Mouse (Mus musculus): ENCODE measurements around the gene Fcgr2b. TPM values are rescaled to one million over a fixed set of nuclear protein-coding genes. Genes with fewer than 3 reads are reported as not detected.
"Not testable (repeated sequence)": the region's sequence is repeated elsewhere in the genome, so short reads cannot be mapped to it uniquely, and the experiment has no call there.

The Fcgr2b gene
- polyA plus RNA-seq, 1 experiment: 11.9 TPM

DNA sequence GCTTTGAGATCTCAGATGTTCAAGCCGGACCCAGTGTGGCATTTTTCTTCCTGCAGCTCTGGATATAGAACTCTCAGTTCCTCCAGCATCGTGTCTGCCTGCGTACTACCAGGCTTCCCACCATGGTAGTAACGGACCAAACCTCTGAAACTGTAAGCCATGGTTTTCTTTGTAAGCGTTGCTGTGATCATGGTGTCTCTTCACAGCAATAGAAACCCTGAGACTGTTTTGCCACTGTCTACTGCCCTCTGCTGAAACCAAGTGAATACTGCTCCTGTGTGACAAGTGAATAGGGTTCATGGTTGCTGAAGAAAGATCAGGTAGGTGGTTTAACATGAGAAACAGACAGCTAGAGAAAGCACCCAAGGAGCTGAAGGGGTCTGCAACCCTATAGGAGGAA, 16.2 kb upstream of the Fcgr2b start:
- Histone ChIP-seq H3K4me1 (ENCODE audit: control insufficient read depth, insufficient read depth, insufficient read length, low read length) (no peaks in the 10 kb centered on the region), H3K4me3 (ENCODE audit: insufficient read depth, low read depth, low read length) (no peak overlapping the region), H3K27ac (replicated peaks; ENCODE audit: low read depth, low read length) (no peak overlapping the region)

DNA sequence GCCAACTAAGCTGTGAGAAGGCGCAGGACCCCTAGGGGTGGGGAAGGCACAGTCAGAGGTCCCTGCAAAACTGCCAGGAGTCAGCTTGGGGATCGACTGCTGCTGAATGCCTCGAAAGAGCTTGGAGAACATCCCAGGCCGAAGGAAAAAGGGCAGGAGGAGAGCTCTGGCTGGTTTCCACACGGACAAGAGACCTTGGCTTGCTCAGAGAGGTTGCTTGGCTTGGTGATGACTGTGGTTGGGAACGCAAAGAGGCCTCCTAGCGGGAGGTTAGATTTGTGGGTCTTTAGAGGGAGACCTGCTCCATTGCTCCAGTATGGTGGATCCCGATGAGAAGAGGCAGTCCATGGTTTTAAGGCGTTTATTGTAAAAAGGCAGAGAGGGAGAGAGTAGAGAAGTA, 13.3 kb upstream of the Fcgr2b start:
- H3K27ac ChIP-seq (replicated peaks; ENCODE audit: low read depth, low read length): no peak overlapping the region
- H3K4me1 ChIP-seq (ENCODE audit: control insufficient read depth, insufficient read depth, insufficient read length, low read length): no peaks in the 10 kb centered on the region
- H3K4me3 ChIP-seq (ENCODE audit: insufficient read depth, low read depth, low read length): no peak overlapping the region

DNA sequence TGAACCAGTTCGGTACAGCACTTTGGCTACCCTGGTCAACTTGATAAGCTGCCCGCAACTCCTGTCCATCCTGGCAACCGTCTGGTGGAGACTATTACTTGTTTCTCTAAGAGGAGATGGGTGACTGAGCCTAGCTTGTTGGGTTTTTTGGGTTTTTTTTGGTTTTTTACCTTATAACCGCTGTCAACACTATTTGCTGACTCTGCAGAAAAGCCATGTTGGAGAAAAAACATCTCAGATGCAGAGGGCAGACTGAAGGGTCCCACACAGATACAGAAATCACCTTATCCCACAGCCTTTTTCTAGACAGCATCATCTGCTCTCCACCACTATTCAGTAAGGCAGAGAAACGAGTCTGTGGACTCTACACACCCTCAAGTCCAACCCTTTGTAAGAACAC, 9.5 kb upstream of the Fcgr2b start:
- no peaks in the 10 kb centered on the region for H3K4me1 ChIP-seq (ENCODE audit: control insufficient read depth, insufficient read depth, insufficient read length, low read length)
- H3K4me3 ChIP-seq (ENCODE audit: insufficient read depth, low read depth, low read length): no peak overlapping the region
- 0 out of 2 replicates have a peak overlapping the region, but pooled peaks have one; percentile 4 for H3K27ac ChIP-seq (replicated peaks; ENCODE audit: low read depth, low read length)

DNA sequence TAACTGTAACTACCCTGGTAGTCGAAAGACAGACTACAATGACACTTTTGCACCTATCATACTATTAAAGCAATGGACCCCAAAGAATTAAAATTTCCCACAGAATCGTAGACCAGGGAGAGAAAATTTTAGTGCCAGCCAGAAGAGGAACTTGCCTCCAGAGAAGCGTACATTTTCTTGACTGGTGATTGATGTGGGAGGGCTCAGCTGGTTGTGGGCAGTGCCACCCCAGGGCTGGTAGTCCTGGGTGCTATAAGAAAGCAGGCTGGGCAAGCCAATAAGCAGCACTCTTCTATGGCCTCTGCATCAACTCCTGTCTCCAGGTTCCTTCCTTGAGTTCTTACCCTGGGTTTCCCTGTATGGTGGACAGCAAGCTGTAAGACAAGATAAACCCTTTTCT, 8.7 kb upstream of the Fcgr2b start:
- Histone ChIP-seq H3K4me3 (ENCODE audit: insufficient read depth, low read depth, low read length) (no peak overlapping the region), H3K27ac (replicated peaks; ENCODE audit: low read depth, low read length) (peak overlapping the region; percentile 60)

DNA sequence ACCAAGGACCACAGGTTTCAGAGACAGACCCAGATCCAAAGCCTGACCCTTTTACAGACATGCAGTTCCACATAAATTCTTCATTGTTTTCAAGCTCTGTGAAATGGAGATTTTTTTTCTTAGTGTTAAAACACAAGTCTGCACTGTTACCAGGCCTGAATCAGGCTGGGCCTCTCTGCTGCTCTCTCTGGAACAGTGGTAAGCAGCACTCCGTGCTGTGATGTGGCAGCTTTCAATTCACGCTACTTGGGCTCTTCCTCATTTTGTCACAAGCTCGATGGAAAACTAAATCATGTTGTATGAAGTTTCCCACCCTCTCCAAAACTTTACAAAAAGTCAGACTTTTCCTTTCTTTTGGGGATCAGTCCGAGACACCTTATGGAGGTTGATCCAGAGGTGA, 6.7 kb upstream of the Fcgr2b start:
- no peaks in the 10 kb centered on the region for H3K4me1 ChIP-seq (ENCODE audit: control insufficient read depth, insufficient read depth, insufficient read length, low read length)
- no peak overlapping the region for H3K27ac ChIP-seq (replicated peaks; ENCODE audit: low read depth, low read length)
- H3K4me3 ChIP-seq (ENCODE audit: insufficient read depth, low read depth, low read length): no peak overlapping the region

More for the DNA sequence above, 8.7 kb upstream of the Fcgr2b start:
- no peaks in the 10 kb centered on the region for H3K4me1 ChIP-seq (ENCODE audit: control insufficient read depth, insufficient read depth, insufficient read length, low read length)

DNA sequence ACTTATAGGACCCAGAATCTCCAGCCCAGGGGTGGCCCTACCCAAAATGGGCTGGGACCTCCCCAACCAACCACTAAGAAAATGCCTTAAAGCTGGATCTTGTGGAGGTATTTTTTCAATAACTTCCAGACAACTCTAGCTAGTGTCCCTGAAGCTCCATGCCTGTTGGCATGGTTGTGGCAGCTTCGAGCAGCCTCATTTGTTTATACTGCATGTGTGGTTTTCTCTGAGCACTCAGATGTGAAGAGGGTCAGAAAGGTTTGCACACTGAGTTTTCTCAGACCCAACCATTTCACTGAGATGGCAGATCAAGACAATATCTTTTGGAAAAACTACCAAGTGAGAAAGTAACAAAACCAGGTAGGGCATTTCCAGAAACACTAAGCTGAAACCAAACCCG, 6.0 kb upstream of the Fcgr2b start:
- Histone ChIP-seq H3K4me1 (ENCODE audit: control insufficient read depth, insufficient read depth, insufficient read length, low read length) (no peaks in the 10 kb centered on the region), H3K27ac (replicated peaks; ENCODE audit: low read depth, low read length) (no peak overlapping the region), H3K4me3 (ENCODE audit: insufficient read depth, low read depth, low read length) (no peak overlapping the region)

DNA sequence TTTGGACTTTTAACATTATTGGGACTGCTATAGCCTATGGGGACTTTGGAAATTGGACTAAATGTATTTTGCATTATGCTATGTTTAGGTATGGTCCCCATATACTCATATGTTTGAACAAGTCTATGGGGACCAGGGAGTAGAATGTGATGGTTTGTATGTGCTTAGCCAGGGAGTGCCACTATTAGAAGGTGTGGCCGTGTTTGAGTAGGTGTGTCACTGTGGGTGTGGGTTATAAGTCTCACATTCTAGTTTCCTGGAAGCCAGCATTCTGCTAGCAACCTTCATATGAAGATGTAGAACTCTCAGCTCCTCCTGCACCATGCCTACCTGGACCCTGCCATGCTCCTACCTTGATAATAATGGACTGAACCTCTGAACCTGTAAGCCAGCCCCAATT, 5.3 kb upstream of the Fcgr2b start:
- not testable (repeated sequence) for H3K4me1 ChIP-seq (ENCODE audit: control insufficient read depth, insufficient read depth, insufficient read length, low read length); H3K4me3 ChIP-seq (ENCODE audit: insufficient read depth, low read depth, low read length); H3K27ac ChIP-seq (replicated peaks; ENCODE audit: low read depth, low read length)

DNA sequence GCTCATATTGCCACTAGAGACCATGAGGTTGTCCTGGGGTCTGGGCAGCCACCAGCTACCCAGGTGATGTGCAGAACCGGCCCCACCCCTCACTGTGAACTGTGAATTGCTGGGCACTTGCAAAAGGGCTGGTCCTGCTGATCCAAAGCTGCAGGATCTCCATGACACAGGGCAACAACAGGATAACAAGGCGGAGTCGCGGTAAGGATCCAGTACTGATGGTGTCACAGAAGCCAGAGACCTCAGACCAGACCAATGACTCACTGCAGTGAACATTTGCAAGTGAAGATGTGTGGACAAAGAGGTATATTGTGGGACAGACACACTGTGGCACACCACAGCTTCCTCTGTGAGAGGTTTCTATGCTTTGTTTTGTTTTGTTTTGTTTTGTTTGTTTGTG, 2.3 kb upstream of the Fcgr2b start:
- Histone ChIP-seq H3K4me1 (ENCODE audit: control insufficient read depth, insufficient read depth, insufficient read length, low read length) (no peaks in the 10 kb centered on the region), H3K4me3 (ENCODE audit: insufficient read depth, low read depth, low read length) (no peak overlapping the region), H3K27ac (replicated peaks; ENCODE audit: low read depth, low read length) (no peak overlapping the region)

DNA sequence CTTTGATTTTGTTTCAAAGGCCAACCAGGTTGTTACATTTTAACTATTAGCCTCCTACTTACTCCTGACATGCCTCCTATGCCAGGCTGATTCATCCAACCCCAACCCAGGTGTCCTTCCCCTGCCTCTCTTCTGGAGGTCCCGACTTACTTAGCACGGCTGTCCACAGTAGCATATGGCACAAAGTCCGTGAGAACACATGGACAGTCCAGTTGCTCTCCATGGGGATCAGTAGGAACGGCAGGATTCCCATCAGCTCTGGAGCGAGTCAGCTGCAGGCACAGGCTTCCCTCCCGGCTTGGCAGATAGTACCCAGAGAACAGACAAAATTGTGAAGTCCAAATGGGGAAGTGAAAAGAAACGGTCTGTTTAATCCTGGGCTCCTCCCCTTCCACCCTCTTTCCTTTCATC, 591 bp downstream of the Fcgr2b start:
- Histone ChIP-seq H3K4me1 (ENCODE audit: control insufficient read depth, insufficient read depth, insufficient read length, low read length) (no peaks in the 10 kb centered on the region), H3K27ac (replicated peaks; ENCODE audit: low read depth, low read length) (peak overlapping the region; percentile 88), H3K4me3 (ENCODE audit: insufficient read depth, low read depth, low read length) (peak overlapping the region; percentile 52)

DNA sequence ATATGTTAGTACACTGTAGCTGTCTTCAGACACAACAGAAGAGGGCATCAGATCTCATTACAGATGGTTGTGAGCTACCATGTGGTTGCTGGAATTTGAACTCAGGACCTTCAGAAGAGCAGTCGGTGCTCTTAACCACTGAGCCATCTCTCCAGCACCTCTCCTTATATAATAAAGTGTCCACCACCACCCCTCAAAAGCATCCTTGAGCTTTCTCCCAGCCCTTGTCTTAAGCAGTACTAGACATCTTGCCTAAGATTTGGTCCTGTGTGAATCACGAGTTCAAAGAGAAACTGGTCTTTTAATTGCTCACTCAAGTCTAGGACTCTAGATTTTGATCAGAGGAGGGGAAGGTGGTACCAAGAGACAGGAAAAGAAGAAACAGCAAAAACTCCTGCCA, 997 bp downstream of the Fcgr2b start:
- Histone ChIP-seq H3K27ac (replicated peaks; ENCODE audit: low read depth, low read length) (peak overlapping the region; percentile 88), H3K4me3 (ENCODE audit: insufficient read depth, low read depth, low read length) (peak overlapping the region; percentile 52)
- not testable (repeated sequence) for H3K4me1 ChIP-seq (ENCODE audit: control insufficient read depth, insufficient read depth, insufficient read length, low read length)

DNA sequence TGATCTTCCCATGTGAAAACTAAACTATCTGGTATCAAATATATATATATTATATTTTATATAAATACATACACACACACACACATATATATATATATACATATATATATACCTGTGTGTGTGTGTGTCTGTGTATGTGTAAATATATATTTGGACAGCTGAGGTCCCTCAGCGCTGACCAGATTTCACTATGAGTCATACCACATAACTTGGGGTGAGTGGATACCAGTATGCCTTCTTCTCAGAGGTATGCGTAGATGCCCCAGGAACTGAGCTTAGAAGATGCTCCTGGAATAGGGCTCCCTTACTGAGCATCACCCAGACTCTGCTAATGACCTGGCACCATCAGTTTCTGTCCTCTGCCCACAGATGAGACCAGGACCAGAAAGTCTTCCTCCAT, 1.6 kb downstream of the Fcgr2b start:
- Histone ChIP-seq H3K27ac (replicated peaks; ENCODE audit: low read depth, low read length) (no peak overlapping the region; the same call in 1 of the 2 replicates), H3K4me3 (ENCODE audit: insufficient read depth, low read depth, low read length) (peak overlapping the region; percentile 38; the same call in 1 of the 2 replicates)

DNA sequence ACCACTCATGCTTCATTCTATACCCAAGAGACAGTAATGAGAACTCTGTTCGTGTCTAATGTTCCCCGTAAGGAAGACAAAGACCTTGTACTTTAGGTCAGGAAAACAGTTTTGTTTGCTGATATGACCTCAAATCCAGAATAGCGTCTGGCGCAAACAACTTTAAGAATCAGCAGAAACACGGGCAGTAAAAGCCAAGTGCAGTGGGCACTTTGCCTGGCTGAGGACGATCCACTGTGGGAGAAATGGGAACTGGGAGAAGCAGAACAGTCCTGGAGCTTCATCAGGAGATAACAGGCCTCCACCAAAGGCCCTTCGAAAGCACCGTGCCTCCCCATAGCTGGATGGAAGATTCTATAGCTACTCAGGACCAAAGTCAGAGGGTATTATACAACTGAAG, 2.2 kb downstream of the Fcgr2b start:
- H3K4me3 ChIP-seq (ENCODE audit: insufficient read depth, low read depth, low read length): no peak overlapping the region
- no peaks in the 10 kb centered on the region for H3K4me1 ChIP-seq (ENCODE audit: control insufficient read depth, insufficient read depth, insufficient read length, low read length)
- H3K27ac ChIP-seq (replicated peaks; ENCODE audit: low read depth, low read length): 0 out of 2 replicates have a peak overlapping the region, but pooled peaks have one; percentile 18

More for the DNA sequence above, 1.6 kb downstream of the Fcgr2b start:
- H3K4me1 ChIP-seq (ENCODE audit: control insufficient read depth, insufficient read depth, insufficient read length, low read length): no peaks in the 10 kb centered on the region

DNA sequence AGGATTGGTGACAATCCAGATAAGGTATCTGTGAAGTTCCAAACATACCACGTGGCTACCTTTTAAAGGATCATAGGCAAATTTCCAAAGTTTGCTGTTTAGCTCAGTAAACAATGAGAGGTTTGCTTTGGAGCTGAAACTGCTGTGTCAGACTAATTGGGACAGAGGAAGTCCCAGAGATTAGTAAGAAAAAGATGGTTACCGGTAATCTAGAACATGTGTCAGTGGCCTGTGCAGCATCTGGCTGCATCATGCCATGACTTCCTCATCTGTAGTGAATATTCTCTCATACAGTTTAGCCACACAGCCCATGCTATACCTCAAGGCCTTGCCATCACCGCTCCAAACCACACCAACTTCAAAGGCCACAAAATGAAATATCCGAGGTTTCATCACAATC, 3.4 kb downstream of the Fcgr2b start:
- H3K4me1 ChIP-seq (ENCODE audit: control insufficient read depth, insufficient read depth, insufficient read length, low read length): no peaks in the 10 kb centered on the region
- H3K4me3 ChIP-seq (ENCODE audit: insufficient read depth, low read depth, low read length): no peak overlapping the region; the same call in 1 of the 2 replicates
- no peak overlapping the region for H3K27ac ChIP-seq (replicated peaks; ENCODE audit: low read depth, low read length)

DNA sequence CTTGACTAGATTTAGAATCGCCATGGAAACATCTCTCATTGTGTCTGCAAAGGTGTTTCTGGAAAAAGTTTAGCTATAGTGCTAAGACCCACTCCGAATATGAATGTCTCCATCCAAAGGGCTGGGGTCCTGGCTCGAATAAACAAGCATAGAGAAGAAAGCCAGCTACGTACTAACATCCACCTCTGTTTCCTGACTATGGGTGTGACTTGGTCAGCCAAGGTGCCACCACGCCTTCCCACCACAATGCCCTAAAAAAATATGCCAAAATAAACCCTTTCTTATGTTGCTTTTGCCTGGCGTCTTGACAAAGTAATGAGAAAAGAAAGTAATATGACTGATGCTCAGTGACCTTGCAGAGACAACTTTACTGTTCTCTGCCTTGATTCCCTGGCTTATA, 3.9 kb downstream of the Fcgr2b start:
- H3K27ac ChIP-seq (replicated peaks; ENCODE audit: low read depth, low read length): no peak overlapping the region
- H3K4me1 ChIP-seq (ENCODE audit: control insufficient read depth, insufficient read depth, insufficient read length, low read length): no peaks in the 10 kb centered on the region

DNA sequence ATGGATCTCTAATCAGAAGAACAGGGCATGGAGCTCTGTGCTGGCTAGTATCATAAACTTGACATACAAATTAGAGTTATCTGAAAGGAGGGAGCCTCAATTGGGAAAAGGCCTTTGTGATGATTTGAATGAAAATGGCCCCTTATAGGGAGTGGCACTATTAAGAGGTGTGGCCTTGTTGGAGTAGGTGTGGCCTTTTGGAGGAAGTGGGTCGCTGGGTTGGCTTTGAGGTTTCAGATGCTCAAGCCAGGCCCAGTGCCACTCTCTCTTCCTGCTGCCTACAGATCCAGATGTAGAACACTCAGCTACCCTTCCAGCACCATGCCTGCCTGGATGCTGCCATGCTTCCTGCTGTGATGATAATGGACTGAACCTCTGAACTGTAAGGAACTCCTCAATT, 7.8 kb downstream of the Fcgr2b start:
- H3K27ac ChIP-seq (replicated peaks; ENCODE audit: low read depth, low read length): no peak overlapping the region
- H3K4me3 ChIP-seq (ENCODE audit: insufficient read depth, low read depth, low read length): no peak overlapping the region
- no peaks in the 10 kb centered on the region for H3K4me1 ChIP-seq (ENCODE audit: control insufficient read depth, insufficient read depth, insufficient read length, low read length)

More for the DNA sequence above, 3.9 kb downstream of the Fcgr2b start:
- no peak overlapping the region for H3K4me3 ChIP-seq (ENCODE audit: insufficient read depth, low read depth, low read length)

DNA sequence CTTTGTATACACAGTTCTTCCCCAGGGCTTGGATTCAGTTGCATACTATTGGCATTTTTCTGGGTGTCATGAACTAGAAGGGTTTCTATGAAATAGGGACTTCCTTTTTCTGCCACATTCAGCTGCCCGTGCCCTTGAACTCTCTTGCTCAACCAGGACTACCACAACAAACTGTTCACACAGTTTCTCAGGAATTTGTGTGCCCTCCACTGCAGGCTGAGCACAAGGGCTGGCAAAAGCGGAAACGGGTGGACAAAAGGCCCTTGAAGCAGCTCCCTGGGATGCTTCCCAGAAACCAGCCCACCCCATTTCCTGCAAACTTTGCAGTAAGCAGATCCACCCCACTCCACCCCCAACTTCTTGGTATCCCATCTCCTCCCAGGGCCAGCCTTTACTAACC, 8.8 kb downstream of the Fcgr2b start:
- no peak overlapping the region for H3K27ac ChIP-seq (replicated peaks; ENCODE audit: low read depth, low read length)

DNA sequence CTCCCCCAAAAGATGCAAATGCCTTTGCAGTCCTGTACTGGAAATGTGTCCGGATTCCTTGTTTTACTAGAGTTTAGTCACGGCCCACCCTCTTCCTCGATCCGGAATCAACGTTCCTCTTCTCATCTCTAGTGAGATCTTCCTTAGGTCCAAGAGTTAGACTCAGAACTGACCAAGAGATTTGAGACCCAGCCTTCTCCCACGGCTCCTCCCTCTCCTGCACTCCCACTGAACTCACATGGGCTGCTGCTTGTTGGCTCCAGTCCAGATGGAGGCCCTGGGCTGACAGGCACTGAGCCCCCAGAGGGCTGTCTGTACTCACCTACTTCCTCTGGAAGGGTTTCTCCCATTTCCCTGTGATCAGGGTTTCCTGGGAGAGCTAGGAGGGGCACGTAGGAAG, 13.3 kb downstream of the Fcgr2b start:
- H3K27ac ChIP-seq (replicated peaks; ENCODE audit: low read depth, low read length): no peak overlapping the region

More for the DNA sequence above, 8.8 kb downstream of the Fcgr2b start:
- H3K4me3 ChIP-seq (ENCODE audit: insufficient read depth, low read depth, low read length): no peak overlapping the region
- H3K4me1 ChIP-seq (ENCODE audit: control insufficient read depth, insufficient read depth, insufficient read length, low read length): no peaks in the 10 kb centered on the region

More for the DNA sequence above, 13.3 kb downstream of the Fcgr2b start:
- Histone ChIP-seq H3K4me3 (ENCODE audit: insufficient read depth, low read depth, low read length) (no peak overlapping the region), H3K4me1 (ENCODE audit: control insufficient read depth, insufficient read depth, insufficient read length, low read length) (no peaks in the 10 kb centered on the region)
